Mouse (Mus musculus) lung, postnatal 14 days (tissue): ENCODE results near the gene Ccdc130.
A peak's percentile ranks its signal among the peaks of the same experiment; 100 is the strongest.

Experiments used
- DNase-seq: peaks from one replicate; pipeline ENCODE4 v3.0.0; 2021

Gene Ccdc130

DNA sequence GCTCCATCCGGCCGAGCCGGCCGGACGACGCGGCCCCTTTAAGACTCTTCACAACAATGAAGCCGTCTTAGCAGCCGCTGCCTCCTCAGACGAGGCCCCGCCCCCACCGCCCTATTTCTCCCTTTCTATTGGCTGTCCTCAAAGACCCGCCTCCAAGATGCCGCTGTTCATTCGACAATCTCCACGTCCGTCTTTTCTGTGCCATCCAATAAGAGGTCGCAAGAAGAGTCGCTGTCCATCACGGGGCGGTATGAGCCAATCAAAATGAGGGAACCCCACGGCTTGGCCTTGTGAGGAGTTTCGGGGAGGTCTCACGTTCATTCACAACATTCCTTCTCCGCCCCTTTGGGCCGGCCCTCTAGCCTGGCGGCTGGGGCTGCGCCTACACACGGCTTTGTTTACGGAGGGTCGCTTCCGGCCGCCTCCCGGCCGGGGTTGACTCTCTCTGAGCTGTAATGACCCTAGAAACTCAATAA is 33.1 kb downstream of the Ccdc130 start, which contains the start of gene Zswim4:
Zswim4 (minus strand) TSS at position 58 of the 476 bp plus-strand sequence.
- peak; percentile 98 for DNase-seq

DNA sequence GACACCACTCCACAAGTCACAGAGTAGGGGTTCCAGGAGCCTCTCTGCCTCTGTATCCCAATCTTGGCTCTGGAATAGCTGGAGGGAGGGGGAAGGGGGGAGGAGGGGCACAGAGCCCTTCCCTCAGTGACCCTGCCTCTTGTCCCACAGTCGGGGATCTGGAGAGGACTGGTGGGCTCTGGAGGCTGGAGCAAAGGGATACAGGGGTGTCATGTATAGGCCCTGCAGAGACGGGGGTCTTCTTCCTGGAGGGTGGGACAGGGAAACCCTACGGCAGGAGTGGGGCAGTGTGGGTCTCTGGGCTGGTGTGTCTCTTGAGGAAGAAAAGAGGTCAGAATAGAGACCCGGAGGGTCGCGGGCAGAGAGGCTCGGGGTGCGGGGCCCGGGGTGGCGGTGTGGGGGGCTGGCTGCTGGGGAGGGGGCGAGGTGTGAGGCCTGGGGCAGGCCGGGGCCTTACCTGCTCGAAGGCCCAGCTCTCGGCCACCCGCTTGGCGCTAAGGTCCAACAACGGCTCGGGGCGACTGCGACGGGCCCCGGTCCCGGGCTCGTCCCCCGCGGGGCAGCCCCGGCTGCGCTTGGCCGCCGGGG is 33.7 kb downstream of the Ccdc130 start:
- DNase-seq = no peak

DNA sequence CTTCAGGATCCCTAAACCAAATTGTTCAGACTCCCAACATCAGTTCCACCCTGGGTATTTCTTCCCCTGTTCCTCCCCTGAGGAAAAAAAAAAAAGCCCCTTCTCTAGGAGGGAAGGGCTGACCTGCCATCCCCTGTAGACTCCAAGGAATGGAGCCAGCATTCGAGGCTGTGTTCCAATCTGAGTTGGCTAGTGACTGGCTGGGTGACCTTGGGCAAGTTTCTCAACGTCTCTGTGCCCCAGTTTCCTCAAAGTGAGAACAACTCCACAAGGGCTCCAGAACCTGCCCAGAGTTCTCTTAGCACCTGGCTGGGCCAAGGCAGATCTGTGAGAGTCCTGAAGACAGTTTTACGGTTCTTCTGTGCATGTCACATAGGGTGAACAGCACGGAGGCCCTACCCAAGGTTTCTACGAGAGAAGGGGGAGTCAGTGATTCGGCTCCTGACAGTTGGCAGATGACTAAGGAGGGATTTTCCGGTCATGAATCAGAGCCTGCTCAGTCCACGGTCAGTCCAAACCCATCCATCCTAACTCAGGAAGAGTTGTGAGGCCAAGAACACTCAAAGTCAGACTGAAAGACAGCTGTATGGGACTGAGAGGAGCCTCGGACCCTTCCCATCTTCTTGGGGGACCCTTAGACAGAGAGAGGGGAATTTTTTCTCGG is 34.3 kb downstream of the Ccdc130 start:
- no peak for DNase-seq

DNA sequence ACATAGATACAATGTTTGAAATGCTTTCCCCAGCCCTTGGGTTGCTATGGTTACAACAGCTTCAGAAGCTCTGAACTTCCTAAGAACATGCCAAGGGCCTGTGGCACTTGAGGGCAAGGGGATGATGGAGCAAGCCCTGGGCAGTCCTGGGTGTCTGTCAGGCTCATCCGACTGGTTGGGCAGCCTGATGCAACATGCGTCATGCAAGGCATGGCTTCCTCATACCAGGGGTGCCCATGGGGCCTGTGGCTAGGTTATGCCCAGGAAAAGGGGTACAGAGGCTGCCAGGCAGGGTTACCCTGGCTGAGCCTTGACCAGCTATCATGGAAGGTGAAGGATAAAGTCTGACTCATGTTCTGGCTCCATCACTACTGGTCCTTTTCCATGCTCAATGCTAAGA is 37.1 kb downstream of the Ccdc130 start:
- DNase-seq = no peak

DNA sequence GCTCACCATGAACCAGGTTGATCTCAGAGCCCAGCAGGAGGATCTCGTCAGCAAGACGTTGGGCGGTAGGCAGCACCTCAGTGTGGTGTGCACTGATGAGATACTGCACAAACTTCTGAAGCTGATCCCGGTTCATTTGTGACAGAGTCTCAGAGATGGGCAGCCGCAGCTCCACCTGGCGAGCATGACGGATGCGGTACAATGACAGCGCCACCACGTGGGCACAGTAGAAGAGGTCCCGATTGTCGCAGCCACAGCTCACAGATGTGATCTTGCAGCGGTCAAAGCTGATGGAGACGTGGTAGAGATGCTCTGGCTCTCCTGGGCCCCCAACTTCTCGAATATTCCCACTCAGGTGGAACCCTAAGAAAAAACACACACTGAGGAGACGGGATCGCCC is 39.4 kb downstream of the Ccdc130 start:
- DNase-seq = no peak

DNA sequence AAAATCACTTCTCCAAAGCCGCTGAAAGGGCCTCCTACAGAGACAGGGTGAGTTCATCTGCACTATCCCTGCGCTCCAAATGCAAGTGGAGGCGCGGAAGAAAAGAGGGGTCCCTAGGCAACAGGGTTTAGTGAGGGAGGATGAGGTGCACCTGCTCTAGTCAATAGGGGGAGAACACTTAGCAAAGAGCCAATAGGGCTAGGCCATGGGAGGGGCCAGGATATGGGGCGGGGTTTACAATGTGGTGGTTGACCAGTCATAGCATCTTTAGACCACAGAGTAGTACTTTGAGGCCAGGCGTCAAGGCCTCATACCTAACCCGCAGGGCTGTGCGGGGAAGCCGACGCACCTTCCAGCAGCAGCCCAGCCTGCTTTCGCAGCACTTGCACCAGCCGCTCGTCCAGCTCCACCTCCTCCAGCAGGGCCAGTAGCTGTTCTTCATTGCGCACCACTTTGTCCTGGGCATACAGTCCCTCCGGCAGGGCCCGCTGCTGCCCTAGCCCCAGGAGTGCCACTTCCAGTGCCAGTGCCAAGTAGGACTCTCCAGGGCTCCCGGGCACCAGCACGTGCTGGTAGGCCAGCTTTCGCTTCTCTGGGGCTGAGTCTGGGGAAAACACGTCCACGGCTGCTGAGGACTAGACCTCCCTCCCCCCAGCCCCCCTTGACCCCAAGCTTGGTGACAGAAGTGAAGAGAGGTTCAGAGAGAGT is 46.7 kb downstream of the Ccdc130 start:
- DNase-seq = no peak

DNA sequence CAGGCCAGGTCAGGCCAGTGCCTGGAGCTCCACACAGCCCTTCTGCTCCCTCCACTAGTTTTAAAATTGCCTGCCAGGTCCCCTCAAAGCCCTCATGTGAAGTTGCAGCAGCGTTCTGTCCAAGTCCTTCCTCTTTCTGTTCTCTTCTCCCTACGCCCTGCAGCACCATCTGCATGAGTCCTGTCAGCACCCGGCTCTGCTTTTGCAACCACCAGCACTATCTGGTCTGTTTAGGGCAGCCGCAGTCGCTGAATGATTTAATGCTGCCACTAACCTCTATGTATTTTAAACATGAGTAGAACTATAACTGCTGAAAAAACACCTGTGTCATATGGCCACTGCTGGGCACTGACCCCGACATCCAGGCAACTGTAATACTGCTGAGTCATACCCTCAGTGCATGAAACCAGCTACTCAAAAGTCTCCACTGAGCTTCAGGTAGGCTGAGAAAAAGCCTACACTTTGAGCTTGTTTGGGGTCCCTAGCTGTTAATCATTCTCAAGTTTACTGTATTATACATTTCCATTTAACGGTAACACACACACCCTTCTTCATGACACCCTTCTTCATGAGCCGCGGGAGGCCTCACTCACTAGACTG is 47.5 kb downstream of the Ccdc130 start:
- DNase-seq = no peak

DNA sequence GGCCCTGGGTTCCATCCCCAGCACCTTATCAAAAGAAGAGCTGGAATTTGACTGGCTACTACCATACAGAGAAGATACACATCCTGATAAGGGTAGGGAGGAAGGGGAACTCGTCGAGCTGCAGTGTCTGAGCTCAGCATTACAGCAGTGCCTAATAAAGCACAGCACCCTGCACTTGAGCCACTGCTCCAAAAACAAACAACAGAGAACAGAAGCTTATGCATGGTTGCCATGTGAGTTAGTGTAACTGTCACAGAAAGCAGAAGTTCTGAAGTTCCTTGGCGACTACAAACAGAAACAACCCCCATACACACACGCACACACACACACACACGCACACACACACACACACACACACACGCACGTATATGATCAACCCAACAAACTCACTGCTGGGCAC is 50.1 kb downstream of the Ccdc130 start:
- no peak for DNase-seq

DNA sequence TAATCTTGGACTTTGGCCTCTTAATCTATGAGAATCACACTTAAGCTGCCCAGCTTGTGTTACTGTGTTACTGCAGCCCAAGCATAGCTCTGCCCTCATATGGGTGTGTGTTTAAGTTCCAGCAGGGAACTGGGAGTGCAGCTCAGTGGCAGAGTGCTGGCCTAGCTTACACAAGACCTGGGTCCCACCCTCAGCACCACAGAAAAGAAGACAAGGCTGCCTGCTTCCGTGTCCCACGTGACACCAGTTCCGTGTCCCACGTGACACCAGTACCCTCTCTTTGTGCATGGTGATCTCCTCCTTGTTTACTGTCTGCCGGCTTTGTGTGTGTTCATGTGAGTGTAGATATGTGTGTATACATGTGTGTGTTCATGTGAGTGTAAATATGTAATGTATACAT is 52.0 kb downstream of the Ccdc130 start:
- no peak for DNase-seq

DNA sequence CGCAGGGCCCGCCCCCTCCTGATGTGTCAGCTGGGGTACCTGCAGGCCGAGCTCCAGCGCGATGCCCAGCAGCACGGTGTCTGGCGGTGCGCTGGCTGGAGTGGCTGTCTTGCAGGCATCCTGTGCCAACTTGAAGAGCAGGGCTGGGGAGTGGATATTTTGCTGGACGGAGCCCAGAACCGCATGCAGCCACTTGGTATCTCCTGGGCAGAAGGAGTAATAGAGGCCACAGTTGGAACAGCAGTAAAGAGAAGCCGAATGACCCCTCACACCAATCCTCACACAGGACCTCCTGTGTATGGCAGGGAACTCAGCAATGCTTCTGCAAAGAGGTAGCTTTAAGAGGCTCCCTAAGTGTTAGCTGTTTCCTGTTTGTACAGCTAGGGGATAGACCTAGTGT is 53.0 kb downstream of the Ccdc130 start:
- no peak for DNase-seq

DNA sequence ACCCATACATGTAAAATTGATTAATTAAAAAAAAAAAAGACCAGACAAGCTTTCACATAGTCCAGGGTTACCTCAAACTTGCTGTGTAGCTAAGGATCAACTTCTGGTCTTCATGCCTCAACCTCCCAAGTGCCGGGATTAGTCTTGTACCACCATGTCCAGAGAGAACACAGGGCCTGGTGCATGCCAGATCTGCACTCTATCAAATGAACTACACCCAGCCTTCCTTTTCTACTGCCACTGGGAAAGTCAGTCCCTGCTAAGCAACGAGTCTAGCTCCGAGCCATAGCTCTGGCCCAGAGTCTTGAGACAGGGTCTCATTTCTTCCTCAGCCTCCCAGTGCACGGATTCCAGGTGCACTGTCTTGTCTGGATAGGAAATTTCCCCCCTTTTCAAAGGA is 56.9 kb downstream of the Ccdc130 start:
- no peak for DNase-seq

DNA sequence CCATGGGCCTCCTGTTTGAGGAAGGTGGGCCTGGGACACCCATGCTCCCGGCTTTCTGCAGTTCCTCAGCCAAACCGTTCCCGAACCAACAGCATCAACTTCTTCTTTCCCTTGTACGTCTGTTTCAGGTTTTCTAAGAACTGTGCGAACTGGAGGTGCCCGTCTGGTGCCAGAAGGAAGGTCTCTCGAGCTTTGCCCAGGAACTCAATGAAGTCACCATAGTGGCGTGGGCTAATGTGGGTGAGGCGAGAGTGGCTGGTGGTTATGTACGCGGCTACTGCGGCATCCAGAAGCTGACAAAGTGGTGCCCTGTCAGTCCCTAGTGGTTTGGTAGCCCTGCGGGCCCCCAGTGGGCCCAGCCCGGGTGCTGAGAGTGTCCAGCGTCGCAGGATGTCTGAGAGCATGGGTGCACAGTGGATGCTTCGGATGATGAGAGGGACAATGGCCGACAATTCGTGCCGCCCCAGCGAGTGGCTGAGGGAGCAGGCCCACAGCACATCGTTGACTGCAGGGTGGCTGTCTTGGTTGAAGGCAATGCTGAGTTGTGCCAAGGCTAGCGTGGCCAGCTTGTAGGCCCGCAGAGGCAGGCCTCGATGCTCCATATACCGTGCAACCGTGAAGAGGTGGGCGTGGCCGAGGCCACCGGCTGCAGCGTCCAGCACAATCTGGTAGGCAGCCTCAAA is 58.2 kb downstream of the Ccdc130 start:
- DNase-seq = no peak

DNA sequence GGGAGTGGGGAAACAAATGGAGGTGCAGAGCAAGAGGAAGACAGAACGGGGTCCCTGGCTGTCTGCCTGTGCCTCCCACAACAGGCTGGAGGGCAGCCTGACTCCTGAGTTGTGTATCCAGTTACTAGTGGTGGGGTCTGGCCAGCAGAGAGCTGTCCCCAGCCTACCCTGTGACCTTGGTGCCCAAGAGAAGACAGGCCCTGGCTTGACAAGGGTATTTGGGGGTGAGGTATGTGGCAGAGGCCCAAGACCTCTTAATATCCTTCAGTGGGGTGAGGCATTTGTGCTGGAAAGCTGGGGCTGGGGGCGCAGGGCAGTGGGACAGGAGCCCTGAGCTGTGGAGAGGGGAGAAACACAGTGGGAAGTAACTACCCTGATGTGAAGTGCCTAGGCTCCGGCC is 59.0 kb downstream of the Ccdc130 start:
- no peak for DNase-seq

DNA sequence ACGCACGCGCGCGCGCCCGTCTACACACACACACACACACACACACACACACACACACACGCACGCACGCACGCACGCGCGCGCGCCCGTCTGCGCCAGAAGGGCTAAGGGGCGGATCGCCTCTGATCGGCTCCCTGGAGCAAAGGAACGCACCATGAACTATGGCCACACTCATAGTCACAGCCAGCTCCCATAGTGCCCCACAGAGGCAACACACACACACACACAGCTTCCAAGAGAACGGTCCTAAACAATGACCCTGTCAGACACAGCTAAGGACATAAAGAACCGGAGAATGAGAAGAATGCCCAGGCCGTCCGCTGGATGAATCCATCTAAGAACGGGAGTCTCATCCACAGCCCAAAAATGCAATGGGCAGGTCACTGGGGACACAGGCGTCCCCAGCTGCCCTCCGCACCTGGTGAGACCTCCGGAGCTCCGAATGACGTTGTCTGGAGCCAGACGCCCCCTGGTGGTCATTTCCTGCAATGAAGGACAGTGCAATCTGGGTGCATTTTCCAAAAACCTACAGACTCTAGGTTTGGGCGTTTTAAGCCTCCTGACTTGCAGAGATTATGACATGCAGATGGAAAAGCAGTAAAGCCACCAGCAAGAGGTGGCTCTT is 59.9 kb downstream of the Ccdc130 start:
- DNase-seq = peak; percentile 89

DNA sequence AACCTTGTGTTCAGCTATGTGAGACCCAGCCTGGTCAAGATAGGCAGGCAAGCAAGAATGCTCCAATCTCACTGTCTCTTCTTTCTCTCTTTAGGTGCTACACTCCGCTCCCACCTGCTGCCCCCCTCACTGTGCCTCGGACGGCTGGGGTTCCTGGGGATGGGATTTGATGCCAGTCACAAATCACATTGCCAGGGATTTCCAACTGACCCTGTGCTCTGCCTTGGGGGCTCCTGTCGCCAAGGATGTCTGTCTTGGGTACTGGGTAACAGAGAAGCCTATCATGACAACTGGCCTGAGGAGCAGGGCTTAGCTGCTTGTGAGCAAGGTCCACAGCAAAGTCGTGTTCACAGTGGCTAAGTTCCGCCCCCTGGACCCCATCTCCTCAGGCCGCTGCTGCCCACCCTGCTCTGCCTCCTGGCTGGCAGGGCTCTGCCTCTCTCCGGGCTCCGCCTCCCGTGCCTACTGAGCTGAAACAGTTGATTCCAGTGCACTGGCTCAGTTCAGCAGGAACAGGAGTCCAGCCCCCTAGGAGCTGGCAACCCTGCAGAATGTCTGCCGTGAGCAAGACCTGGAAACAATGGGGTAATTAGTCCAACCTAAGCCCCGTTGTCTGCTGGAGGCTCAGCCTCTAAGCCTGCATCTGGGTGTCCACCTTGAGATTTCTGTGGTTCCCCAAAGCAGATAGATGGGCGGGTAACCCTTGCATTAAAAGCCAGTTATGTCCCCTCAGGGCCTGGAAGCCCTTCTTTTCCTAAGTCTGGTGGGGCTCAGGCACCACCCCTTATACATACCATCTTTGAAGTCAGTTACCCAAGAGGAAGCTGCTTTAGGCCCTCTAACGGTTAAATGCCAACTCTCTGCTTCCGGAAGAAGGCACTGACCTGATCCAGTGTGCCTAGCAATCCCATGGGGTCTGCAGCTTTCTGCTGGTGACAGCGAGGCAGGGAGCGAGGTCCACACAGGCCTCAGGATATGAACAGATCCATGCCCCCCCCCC is 61.5 kb downstream of the Ccdc130 start:
- DNase-seq = no peak

DNA sequence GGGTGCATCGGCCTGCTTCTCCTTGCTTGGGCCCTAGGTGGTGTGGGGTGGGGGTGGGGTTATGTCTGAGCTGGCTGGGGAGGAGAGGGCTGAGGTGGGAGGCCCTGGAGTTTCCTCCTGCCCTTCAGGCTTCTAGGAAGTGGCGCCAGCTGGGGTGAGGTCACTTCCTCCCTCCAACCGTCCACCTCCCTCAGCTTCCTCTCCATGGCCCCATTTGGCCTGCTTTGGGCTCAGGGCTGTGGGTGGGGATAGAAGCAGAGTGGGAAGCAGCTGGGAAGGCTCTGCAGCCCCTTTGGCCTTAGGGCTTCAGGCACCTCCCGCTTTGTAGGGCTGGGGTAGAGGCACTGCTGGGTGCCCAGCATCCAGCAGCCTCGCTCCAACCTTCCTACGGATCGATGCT is 62.4 kb downstream of the Ccdc130 start:
- peak; percentile 73 for DNase-seq
